Comparison of ENCODE assay signal across 8 mouse cellular contexts in the genomic region with DNA sequence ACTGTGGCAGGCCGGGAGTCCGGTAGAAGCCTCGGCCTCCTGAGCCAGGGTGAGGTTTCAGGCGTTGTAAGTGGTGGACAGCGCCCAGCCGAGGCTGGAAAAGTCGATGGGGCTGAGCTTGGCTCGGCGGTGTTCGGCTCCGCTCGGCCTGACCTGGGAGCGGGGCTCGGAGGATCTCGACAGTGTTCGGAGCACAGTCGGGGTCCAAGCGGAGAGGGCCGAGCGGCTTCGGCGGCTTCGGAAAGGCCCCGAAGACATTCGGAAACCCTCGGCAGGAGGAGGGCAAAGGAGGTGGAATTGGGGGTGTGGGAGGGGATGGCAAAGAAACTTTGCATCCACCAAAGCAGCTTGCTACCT. TPM values are rescaled to one million over a fixed set of nuclear protein-coding genes. Genes with fewer than 3 reads are reported as not detected.
A peak's percentile ranks its signal among the peaks of the same experiment; 100 is the strongest.
DNase-seq lines count a peak whose midpoint lies in the region; ATAC-seq lines count a peak whose summit lies in the region.

No protein-coding gene starts in this region.

- H3K9ac ChIP-seq in intestine, embryonic 14.5 days (ENCODE audit: low read length) = no peak overlapping the region

- peak overlapping the region; percentile 74 for H3K4me2 ChIP-seq in intestine, embryonic 14.5 days (ENCODE audit: low read length)

- under 1% methylated on average over 26 of the region's 26 CpGs for WGBS in intestine, embryonic 14.5 days

- ATAC-seq in intestine, embryonic 14.5 days (replicated peaks; ENCODE audit: low FRiP score, low TSS enrichment, low read depth) = peak; percentile 78
- ATAC-seq in inflammation-experienced regulatory T-cells, adult 6 months = no peak

- peak overlapping the region; percentile 59 for H3K4me3 ChIP-seq in intestine, embryonic 14.5 days (ENCODE audit: low read depth, low read length)

- DNase-seq in adrenal gland, adult 2 months = peak; percentile 89
- DNase-seq in embryo, embryonic 11 days = peak; percentile 95
- DNase-seq in gastrocnemius, postnatal 36 days = peak; percentile 84 to 86
- DNase-seq in intestine, embryonic 14.5 days (ENCODE audit: low spot score) = peak; percentile 98
- peak; percentile 78 to 93 for DNase-seq in left cerebral cortex, adult 8-10 months (ENCODE audit: low spot score in 2 of 2)
- DNase-seq in lung, postnatal 4 days = peak; percentile 91
- peak; percentile 89 for DNase-seq in right cerebral cortex, postnatal 14 days

- H3K36me3 ChIP-seq in intestine, embryonic 14.5 days (ENCODE audit: control insufficient read depth, insufficient read depth, low read length) = no peaks in the 10 kb centered on the region

- no peaks in the 10 kb centered on the region for H3K9me3 ChIP-seq in intestine, embryonic 14.5 days (ENCODE audit: control insufficient read depth, low read length)

- H3K4me1 ChIP-seq in intestine, embryonic 14.5 days (replicated peaks; ENCODE audit: control insufficient read depth, insufficient read depth, low read length) = peaks cover 19% of the 10 kb centered on the region

- intact Hi-C loops in gastrocnemius, postnatal 36 days (cut with DNase I) = loop anchor here (2.0 to 10.0 kb wide), 3 partner anchors 91 to 151 kb away; no protein-coding TSS in a partner anchor

- H3K27me3 ChIP-seq in intestine, embryonic 14.5 days (replicated peaks; ENCODE audit: control insufficient read depth, insufficient read depth, low read length) = peaks cover 18% of the 10 kb centered on the region

- no peak overlapping the region for H3K27ac ChIP-seq in intestine, embryonic 14.5 days (ENCODE audit: low read depth)

RNA-seq across cellular contexts. Expression of a gene that starts 3.6 kb away (rescaled TPM):
- total RNA-seq in adrenal gland, adult 2 months (2021) = 10 to 100 TPM; 31.7 to 35.3 TPM
- polyA plus RNA-seq in adrenal gland, adult 2 months (2012; rRNA removed) = 22.8 and 23.8 TPM in 2 replicates
- total RNA-seq in gastrocnemius, postnatal 36 days (2021) = 1 to 10 TPM; 7.0 to 9.8 TPM
- polyA plus RNA-seq in intestine, embryonic 14.5 days (2014; fragmentation: Nextera tagmentation; extraction: Ambion mirVana) = 14.3 and 14.8 TPM in 2 replicates
- total RNA-seq in left cerebral cortex, adult 8-10 months (2022) = 100 to 1,000 TPM; 673 to 703 (median 694) TPM
- polyA plus RNA-seq in inflammation-experienced regulatory T-cells, adult 6 months (2017; shearing (Covaris generic)) = under 1 TPM in 1 of 3 experiments, not detected in 2; 0.41 TPM

Comparison
In these comparisons a context has a peak if more than half of its experiments do, and no peak if none do; other contexts are left out.
1. RNA of a gene that starts 3.6 kb away (total RNA-seq): 673 to 703 TPM in left cerebral cortex, adult 8-10 months; 31.7 to 35.3 TPM in adrenal gland, adult 2 months and 7.0 to 9.8 TPM in gastrocnemius, postnatal 36 days; every median in the first group is over 10 times any median in the second.
2. Peak in every context shown above with its lines, with median percentiles within 50 percentile points of each other: DNase-seq.